Mouse (Mus musculus): Measurements from ENCODE around the gene Kcnk12. TPM values are rescaled to one million over a fixed set of nuclear protein-coding genes. Genes with fewer than 3 reads are reported as not detected.

Kcnk12 gene
- total and polyA plus RNA-seq, 3 experiments, result not detected

DNA sequence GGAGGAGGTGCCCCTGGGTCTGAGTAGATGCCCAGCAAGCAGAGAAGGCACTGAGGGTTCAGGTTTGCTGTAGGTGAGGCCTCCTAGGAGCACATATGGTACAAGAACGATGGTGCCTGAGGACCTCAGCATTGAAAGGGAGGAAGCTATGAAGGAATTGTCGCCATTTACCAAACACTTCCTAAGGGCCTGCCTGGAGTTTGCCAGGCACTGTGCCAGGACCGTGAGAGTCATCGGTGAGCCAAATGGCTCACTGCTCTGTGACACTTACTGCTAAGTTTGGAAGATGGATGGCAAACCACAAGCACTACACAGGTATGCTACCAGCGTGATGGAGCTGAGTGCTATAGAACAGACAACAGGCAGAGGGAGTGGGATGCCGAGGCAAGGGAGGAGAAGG lies 30.9 kb downstream of the Kcnk12 start:
- DNase-seq (ENCODE audit: extremely low read depth), result no peak
- no peak overlapping the region for H3K9ac ChIP-seq (ENCODE audit: insufficient read depth, low read depth)
- no peak overlapping the region for H3K27ac ChIP-seq (ENCODE audit: insufficient read depth, low read depth)
- dilution Hi-C loops (cut with MboI; ENCODE audit: extremely low pct_ligation_motif_present, extremely low pct_unique_long_range_greater_than_20kb, low sequenced_read_pairs) (no loop called here), in situ Hi-C loops (cut with MboI; ENCODE audit: low pct_ligation_motif_present, low pct_unique_long_range_greater_than_20kb, low sequenced_read_pairs) (no loop called here)
- no peaks in the 10 kb centered on the region for H3K79me2 ChIP-seq (replicated peaks; ENCODE audit: control insufficient read depth, extremely low read depth, insufficient read depth, poor library complexity, severe bottlenecking)
- H3K9me3 ChIP-seq (replicated peaks; ENCODE audit: low read length), result no peaks in the 10 kb centered on the region
- TF ChIP-seq ZC3H11A (IDR thresholded peaks at IDR 0.05; ENCODE audit: low read depth, low read length) (no peak), EP300 (IDR thresholded peaks at IDR 0.05; ENCODE audit: low read length) (no peak), USF2 (conservative IDR thresholded peaks at IDR 0.05; ENCODE audit: low read depth, low read length) (no peak), PAX5 (IDR thresholded peaks at IDR 0.05; ENCODE audit: low read length) (no peak)
- H3K4me3 ChIP-seq (replicated peaks in 1 of 3; ENCODE audit: low read depth in 2 of 3, low read length in 2 of 3, poor library complexity in 1 of 3), result no peak overlapping the region
- H3K27me3 ChIP-seq (replicated peaks), result no peaks in the 10 kb centered on the region
- H3K36me3 ChIP-seq (replicated peaks in 1 of 2; ENCODE audit: control insufficient read depth in 1 of 2, insufficient read depth in 1 of 2, low read length in 1 of 2), result no peaks in the 10 kb centered on the region
- no peaks in the 10 kb centered on the region for H3K4me1 ChIP-seq (ENCODE audit: control insufficient read depth in 1 of 2, insufficient read depth in 2 of 2)
- no peak overlapping the region for H3K4me2 ChIP-seq (ENCODE audit: insufficient read depth, low read depth, poor library complexity, severe bottlenecking)

DNA sequence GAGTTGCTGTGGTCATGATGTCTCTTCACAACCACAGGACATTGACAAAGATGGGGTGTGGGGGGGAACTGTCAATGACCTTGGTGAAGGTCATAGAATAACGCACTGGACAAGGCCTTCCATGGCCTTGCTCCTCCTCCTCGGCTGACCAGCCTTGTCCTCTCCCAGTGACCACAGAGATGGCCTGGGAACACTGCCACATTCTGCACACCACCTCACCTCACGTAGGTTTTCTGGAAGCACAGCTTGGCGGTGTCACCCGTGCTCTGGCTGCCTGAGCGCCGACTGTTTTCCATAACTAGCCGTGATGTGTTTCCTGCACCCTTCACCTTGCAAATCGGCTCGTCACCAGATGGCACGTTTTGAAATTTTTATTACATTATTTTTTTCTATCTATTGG lies 32.8 kb downstream of the Kcnk12 start:
- Histone ChIP-seq H3K27me3 (replicated peaks) (no peaks in the 10 kb centered on the region), H3K4me3 (replicated peaks in 1 of 3; ENCODE audit: low read depth in 2 of 3, low read length in 2 of 3, poor library complexity in 1 of 3) (no peak overlapping the region), H3K79me2 (replicated peaks; ENCODE audit: control insufficient read depth, extremely low read depth, insufficient read depth, poor library complexity, severe bottlenecking) (no peaks in the 10 kb centered on the region), H3K9me3 (replicated peaks; ENCODE audit: low read length) (no peaks in the 10 kb centered on the region), H3K27ac (ENCODE audit: insufficient read depth, low read depth) (no peak overlapping the region), H3K36me3 (replicated peaks in 1 of 2; ENCODE audit: control insufficient read depth in 1 of 2, insufficient read depth in 1 of 2, low read length in 1 of 2) (no peaks in the 10 kb centered on the region), H3K9ac (ENCODE audit: insufficient read depth, low read depth) (no peak overlapping the region), H3K4me2 (ENCODE audit: insufficient read depth, low read depth, poor library complexity, severe bottlenecking) (no peak overlapping the region), H3K4me1 (ENCODE audit: control insufficient read depth in 1 of 2, insufficient read depth in 2 of 2) (no peaks in the 10 kb centered on the region)
- DNase-seq (ENCODE audit: extremely low read depth), result no peak
- TF ChIP-seq HCFC1 (IDR thresholded peaks at IDR 0.05; ENCODE audit: low read depth, low read length) (no peak), GABPA (IDR thresholded peaks at IDR 0.05; ENCODE audit: insufficient replicate concordance, low read depth, low read length) (no peak), BHLHE40 (IDR thresholded peaks at IDR 0.05; ENCODE audit: low read depth, low read length) (no peak), MAFK (IDR thresholded peaks at IDR 0.05; ENCODE audit: insufficient replicate concordance, low read length) (no peak), MXI1 (IDR thresholded peaks at IDR 0.05; ENCODE audit: low read depth, low read length) (no peak), USF2 (conservative IDR thresholded peaks at IDR 0.05; ENCODE audit: low read depth, low read length) (no peak), MYC (IDR thresholded peaks at IDR 0.05; ENCODE audit: low read depth, low read length) (no peak), IRF4 (IDR thresholded peaks at IDR 0.05; ENCODE audit: low read depth, low read length) (no peak), JUN (IDR thresholded peaks at IDR 0.05; ENCODE audit: insufficient read depth, low read depth, low read length) (no peak), RAD21 (IDR thresholded peaks at IDR 0.05; ENCODE audit: low read depth, low read length) (no peak), JUND (conservative IDR thresholded peaks at IDR 0.05; ENCODE audit: low read depth, low read length) (no peak), ZNF384 (IDR thresholded peaks at IDR 0.05; ENCODE audit: low read depth, low read length) (no peak), EP300 (IDR thresholded peaks at IDR 0.05; ENCODE audit: low read length) (no peak), TCF12 (IDR thresholded peaks at IDR 0.05; ENCODE audit: low read depth, low read length) (no peak), MAZ (IDR thresholded peaks at IDR 0.05; ENCODE audit: low read depth, low read length) (no peak)
- in situ Hi-C loops (cut with MboI; ENCODE audit: low pct_ligation_motif_present, low pct_unique_long_range_greater_than_20kb, low sequenced_read_pairs) (no loop called here), dilution Hi-C loops (cut with MboI; ENCODE audit: extremely low pct_ligation_motif_present, extremely low pct_unique_long_range_greater_than_20kb, low sequenced_read_pairs) (no loop called here)
